Mouse (Mus musculus): ENCODE data around the gene Amer2.

GRCm38 (mm10) chr14:60358347-60358746, 14.7 kb upstream of the Amer2 start:
- TF ChIP-seq CTCF (IDR thresholded peaks at IDR 0.05; ENCODE audit: borderline replicate concordance, control insufficient read depth, extremely low read depth, insufficient read depth, low read length, poor library complexity) (no peak), POLR2A (IDR thresholded peaks at IDR 0.05; ENCODE audit: control insufficient read depth, extremely low read depth, insufficient read depth, low read length, poor library complexity) (no peak)

All from thymus, adult 2 months (tissue).